Comparison of ENCODE assay signal across 9 mouse cellular contexts in the genomic region with DNA sequence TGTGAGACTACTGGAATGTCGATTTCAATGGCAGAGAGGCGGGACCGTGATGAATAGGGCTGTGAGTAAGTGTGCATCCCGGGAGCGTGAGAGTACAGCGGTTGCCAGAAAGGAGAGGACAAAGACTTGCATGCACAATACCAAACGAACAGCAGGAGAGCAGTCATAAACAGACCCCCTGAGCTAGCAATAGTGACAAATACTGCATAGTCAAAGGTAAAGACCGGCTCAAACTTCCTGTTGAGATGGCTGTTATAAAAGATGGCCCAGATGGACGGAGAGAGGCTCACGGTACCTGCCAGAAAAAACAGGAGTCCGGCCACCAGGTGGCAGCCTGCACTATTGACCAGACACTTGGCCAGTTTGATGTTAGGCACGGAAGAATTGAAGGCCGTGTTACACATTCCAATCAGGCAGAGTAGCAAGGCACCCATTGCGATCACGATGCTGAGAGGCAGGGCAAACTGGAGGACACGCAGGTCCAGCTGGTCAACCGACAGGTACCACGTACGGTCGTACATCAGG. TPM values are rescaled to one million over a fixed set of nuclear protein-coding genes. Genes with fewer than 3 reads are reported as not detected.
DNase-seq lines count a peak whose midpoint lies in the region; ATAC-seq and TF ChIP-seq lines count a peak whose summit lies in the region.
"Had no signal": no experiment of that assay in that cellular context is flagged by ENCODE, and none has a peak within 500 bp of the region (broad histone marks: within the 10 kb centered on the region; RNA-seq: fewer than 3 reads in every experiment).

No protein-coding gene starts in this region.

- no peaks in the 10 kb centered on the region for H3K27me3 ChIP-seq in thymus, adult 2 months (ENCODE audit: control insufficient read depth, insufficient read depth, low read length)
- no peaks in the 10 kb centered on the region for H3K27me3 ChIP-seq in kidney, embryonic 14.5 days (ENCODE audit: control insufficient read depth, insufficient read depth, low read length)
- H3K27me3 ChIP-seq in limb, embryonic 12.5 days: no peaks in the 10 kb centered on the region
- H3K27me3 ChIP-seq in midbrain, embryonic 16.5 days (ENCODE audit: control insufficient read depth, insufficient read depth, low read depth, low read length): no peaks in the 10 kb centered on the region

- no peak for TF ChIP-seq CTCF in thymus, adult 2 months (IDR thresholded peaks at IDR 0.05; ENCODE audit: borderline replicate concordance, control insufficient read depth, extremely low read depth, insufficient read depth, low read length, poor library complexity)

- H3K4me3 ChIP-seq in thymus, adult 2 months (ENCODE audit: control insufficient read depth, insufficient read depth, low read length): no peak overlapping the region
- H3K4me3 ChIP-seq in kidney, embryonic 14.5 days (ENCODE audit: low read length): no peak overlapping the region
- no peak overlapping the region for H3K4me3 ChIP-seq in limb, embryonic 12.5 days (replicated peaks)
- 0 out of 2 replicates have a peak overlapping the region, but pooled peaks have one; percentile 8 for H3K4me3 ChIP-seq in midbrain, embryonic 16.5 days (ENCODE audit: low read depth, low read length)

- H3K9me3 ChIP-seq in kidney, embryonic 14.5 days (ENCODE audit: control insufficient read depth, low read length): no peaks in the 10 kb centered on the region
- H3K9me3 ChIP-seq in limb, embryonic 12.5 days: no peaks in the 10 kb centered on the region
- H3K9me3 ChIP-seq in midbrain, embryonic 16.5 days (replicated peaks; ENCODE audit: control insufficient read depth, low read length, poor library complexity, severe bottlenecking): no peaks in the 10 kb centered on the region

- DNase-seq in thymus, adult 2 months: peak; percentile 22
- DNase-seq in thymus, postnatal 0 days (ENCODE audit: low spot score): no peak
- DNase-seq in cerebellum, postnatal 4 days (ENCODE audit: low spot score in 2 of 2): peak; percentile 65 to 79
- DNase-seq in testis, postnatal 14 days (ENCODE audit: low spot score): peak; percentile 31

- H3K36me3 ChIP-seq in thymus, adult 2 months (ENCODE audit: control insufficient read depth, insufficient read depth, low read length): no peaks in the 10 kb centered on the region
- peaks cover 18% of the 10 kb centered on the region for H3K36me3 ChIP-seq in kidney, embryonic 14.5 days (ENCODE audit: control insufficient read depth, insufficient read depth, low read length)
- peaks cover 44% of the 10 kb centered on the region for H3K36me3 ChIP-seq in limb, embryonic 12.5 days
- H3K36me3 ChIP-seq in midbrain, embryonic 16.5 days (ENCODE audit: control insufficient read depth, insufficient read depth, low read length): no peaks in the 10 kb centered on the region; the same call in 1 of the 2 replicates

- H3K4me1 ChIP-seq in thymus, adult 2 months (replicated peaks; ENCODE audit: control insufficient read depth, insufficient read depth, low read length): no peaks in the 10 kb centered on the region
- H3K4me1 ChIP-seq in kidney, embryonic 14.5 days (ENCODE audit: control insufficient read depth, insufficient read depth, low read length): no peaks in the 10 kb centered on the region
- H3K4me1 ChIP-seq in limb, embryonic 12.5 days (replicated peaks): no peaks in the 10 kb centered on the region
- peaks cover 4% of the 10 kb centered on the region; the same call in 1 of the 2 replicates for H3K4me1 ChIP-seq in midbrain, embryonic 16.5 days (ENCODE audit: control insufficient read depth, insufficient read depth, low read length)

- WGBS in thymus, adult 2 months: 75% methylated on average over 20 of the region's 20 CpGs
- WGBS in kidney, embryonic 14.5 days: 61% methylated on average over 20 of the region's 20 CpGs
- 61% methylated on average over 20 of the region's 20 CpGs for WGBS in limb, embryonic 12.5 days
- 24% methylated on average over 20 of the region's 20 CpGs for WGBS in midbrain, embryonic 16.5 days

- H3K27ac ChIP-seq in thymus, adult 2 months (ENCODE audit: control insufficient read depth, insufficient read depth, low read length): no peak overlapping the region
- no peak overlapping the region for H3K27ac ChIP-seq in kidney, embryonic 14.5 days (ENCODE audit: low read depth, low read length)
- H3K27ac ChIP-seq in limb, embryonic 12.5 days: no peak overlapping the region
- no peak overlapping the region; the same call in 1 of the 2 replicates for H3K27ac ChIP-seq in midbrain, embryonic 16.5 days (ENCODE audit: low read length)

- H3K4me2 ChIP-seq in kidney, embryonic 14.5 days (replicated peaks; ENCODE audit: low read depth, low read length): no peak overlapping the region
- no peak overlapping the region for H3K4me2 ChIP-seq in limb, embryonic 12.5 days
- peak overlapping the region; percentile 37 for H3K4me2 ChIP-seq in midbrain, embryonic 16.5 days (ENCODE audit: low read length)

- no peak for TF ChIP-seq POLR2A in thymus, adult 2 months (IDR thresholded peaks at IDR 0.05; ENCODE audit: control insufficient read depth, extremely low read depth, insufficient read depth, low read length, poor library complexity)

- ATAC-seq in granulocyte monocyte progenitor cell, adult 5-6 weeks (replicated peaks; ENCODE audit: poor library complexity, severe bottlenecking): peak; percentile 78
- peak; percentile 54 for ATAC-seq in kidney, embryonic 14.5 days (ENCODE audit: low FRiP score, low TSS enrichment)
- ATAC-seq in limb, embryonic 12.5 days (ENCODE audit: insufficient number of reproducible peaks, insufficient read depth, low FRiP score, low TSS enrichment, low read depth): peak; percentile 37; the same call in 1 of the 2 replicates
- ATAC-seq in midbrain, embryonic 16.5 days: peak; percentile 78

- H3K9ac ChIP-seq in kidney, embryonic 14.5 days (ENCODE audit: low read depth, low read length): no peak overlapping the region
- H3K9ac ChIP-seq in limb, embryonic 12.5 days (replicated peaks): no peak overlapping the region
- no peak overlapping the region for H3K9ac ChIP-seq in midbrain, embryonic 16.5 days (ENCODE audit: low read depth, low read length)

RNA-seq across cellular contexts. Expression of a gene that starts 7.0 kb away (rescaled TPM):
- 3.4 and 5.2 TPM in 2 replicates for polyA plus RNA-seq in thymus, adult 2 months (2012; rRNA removed)
- 2.3 and 2.8 TPM in 2 replicates for polyA plus RNA-seq in thymus, postnatal 0 days (2015; fragmentation: Nextera tagmentation; extraction: Ambion mirVana)
- total RNA-seq in granulocyte monocyte progenitor cell, adult 5-6 weeks (2014; fragmentation: Nextera tagmentation): 1.4 and 3.4 TPM in 2 replicates
- total RNA-seq in granulocyte monocyte progenitor cell, adult 5-6 weeks (2017): 4.2 and 7.5 TPM in 2 replicates
- 15.2 and 32.7 TPM in 2 replicates for polyA plus RNA-seq in kidney, embryonic 14.5 days (2014; fragmentation: Nextera tagmentation; extraction: Ambion mirVana)
- 21.6 and 23.6 TPM in 2 replicates for polyA plus RNA-seq in limb, embryonic 12.5 days (2016; fragmentation: Nextera tagmentation; extraction: Ambion mirVana)
- polyA plus RNA-seq in midbrain, embryonic 16.5 days (2015; fragmentation: Nextera tagmentation; extraction: Ambion mirVana): 16.8 and 19.4 TPM in 2 replicates

RNA-seq across cellular contexts. Expression of a gene that starts 28.8 kb away (rescaled TPM):
- polyA plus RNA-seq in thymus, adult 2 months (2012; rRNA removed): not detected in 2 replicates
- polyA plus RNA-seq in thymus, postnatal 0 days (2015; fragmentation: Nextera tagmentation; extraction: Ambion mirVana): not detected in 2 replicates
- not detected in 2 replicates for total RNA-seq in granulocyte monocyte progenitor cell, adult 5-6 weeks (2014; fragmentation: Nextera tagmentation)
- total RNA-seq in granulocyte monocyte progenitor cell, adult 5-6 weeks (2017): not detected in 2 replicates
- polyA plus RNA-seq in kidney, embryonic 14.5 days (2014; fragmentation: Nextera tagmentation; extraction: Ambion mirVana): not detected in 2 replicates
- not detected in 2 replicates for polyA plus RNA-seq in limb, embryonic 12.5 days (2016; fragmentation: Nextera tagmentation; extraction: Ambion mirVana)
- polyA plus RNA-seq in midbrain, embryonic 16.5 days (2015; fragmentation: Nextera tagmentation; extraction: Ambion mirVana): not detected in 2 replicates
- total RNA-seq: layer of hippocampus, adult 18-20 months had no signal

RNA-seq across cellular contexts. Expression of a gene that starts 51.6 kb away (rescaled TPM):
- polyA plus RNA-seq in thymus, adult 2 months (2012; rRNA removed): 1.9 and 2.5 TPM in 2 replicates
- 14.4 and 16.0 TPM in 2 replicates for polyA plus RNA-seq in thymus, postnatal 0 days (2015; fragmentation: Nextera tagmentation; extraction: Ambion mirVana)
- 24.7 and 27.8 TPM in 2 replicates for total RNA-seq in granulocyte monocyte progenitor cell, adult 5-6 weeks (2014; fragmentation: Nextera tagmentation)
- total RNA-seq in granulocyte monocyte progenitor cell, adult 5-6 weeks (2017): 31.3 and 37.1 TPM in 2 replicates
- polyA plus RNA-seq in kidney, embryonic 14.5 days (2014; fragmentation: Nextera tagmentation; extraction: Ambion mirVana): 35.5 and 39.7 TPM in 2 replicates
- polyA plus RNA-seq in limb, embryonic 12.5 days (2016; fragmentation: Nextera tagmentation; extraction: Ambion mirVana): 34.8 and 35.3 TPM in 2 replicates
- 17.5 and 20.8 TPM in 2 replicates for polyA plus RNA-seq in midbrain, embryonic 16.5 days (2015; fragmentation: Nextera tagmentation; extraction: Ambion mirVana)
